Mouse (Mus musculus): ENCODE data around the gene Eya2.

Gene Eya2

DNA sequence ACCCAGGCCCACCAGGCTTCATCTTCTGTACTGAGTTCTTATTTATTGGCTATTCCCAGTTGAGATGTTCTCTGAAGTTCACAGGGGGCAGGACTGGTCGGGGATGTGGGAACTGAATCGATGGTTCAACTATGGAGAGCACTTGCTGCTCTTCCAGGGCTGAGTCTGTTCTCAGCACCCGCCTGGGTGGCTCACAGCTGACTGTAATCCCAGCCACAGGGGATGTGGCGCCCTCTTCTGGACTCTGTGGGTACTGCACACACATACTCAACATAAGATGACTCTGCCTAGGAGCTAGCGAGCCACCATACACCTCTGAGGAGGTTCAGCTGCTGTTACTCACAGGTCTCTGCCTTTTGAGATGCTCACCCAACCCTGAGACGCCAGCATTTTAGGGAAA, 121.9 kb downstream of the Eya2 start:
- no peak for DNase-seq (ENCODE audit: low spot score in 2 of 2)

- no peak for DNase-seq (ENCODE audit: low spot score in 2 of 2)
These were observed 122.6 kb downstream of the Eya2 start for GRCm38 (mm10) chr2:165717182-165718176.

- DNase-seq (ENCODE audit: low spot score in 2 of 2): no peak
These were observed 124.5 kb downstream of the Eya2 start for GRCm38 (mm10) chr2:165719382-165719781.

- DNase-seq (ENCODE audit: low spot score in 2 of 2): no peak
These were observed 127.1 kb downstream of the Eya2 start for GRCm38 (mm10) chr2:165721941-165722340.

DNA sequence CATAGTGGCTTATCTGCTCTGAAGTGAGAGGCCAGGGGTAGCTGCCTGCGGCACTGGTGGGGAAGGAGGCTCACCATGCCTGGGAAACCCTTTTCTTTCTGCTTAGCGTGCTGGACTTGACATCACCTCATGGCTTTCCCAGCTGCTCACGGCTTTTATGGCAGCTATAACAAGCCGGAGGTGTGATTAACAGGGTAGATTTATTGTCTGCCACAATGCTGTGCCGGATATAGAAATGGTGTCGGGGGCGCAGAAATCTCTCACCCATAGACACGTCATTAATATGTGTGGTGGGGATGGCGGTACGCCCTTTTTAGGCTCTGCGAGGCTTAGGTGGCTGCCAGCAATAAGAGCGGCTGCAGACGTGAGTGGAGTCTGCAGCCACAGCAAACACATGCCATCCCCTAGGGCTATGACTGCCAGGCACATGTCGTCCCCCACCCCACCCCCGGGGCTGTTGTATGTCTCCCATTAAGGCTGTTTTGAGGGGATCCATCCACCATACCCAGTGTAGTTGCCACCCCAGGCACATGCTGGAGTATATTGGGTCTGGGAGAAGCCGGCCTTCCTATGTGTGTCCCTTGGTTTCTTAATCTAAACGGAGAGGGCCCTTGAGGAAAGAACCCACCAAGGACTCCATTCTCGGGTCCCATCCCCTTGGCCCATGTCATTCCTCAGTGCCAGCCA, 137.9 kb downstream of the Eya2 start:
- no peak for DNase-seq (ENCODE audit: low spot score in 2 of 2)

DNA sequence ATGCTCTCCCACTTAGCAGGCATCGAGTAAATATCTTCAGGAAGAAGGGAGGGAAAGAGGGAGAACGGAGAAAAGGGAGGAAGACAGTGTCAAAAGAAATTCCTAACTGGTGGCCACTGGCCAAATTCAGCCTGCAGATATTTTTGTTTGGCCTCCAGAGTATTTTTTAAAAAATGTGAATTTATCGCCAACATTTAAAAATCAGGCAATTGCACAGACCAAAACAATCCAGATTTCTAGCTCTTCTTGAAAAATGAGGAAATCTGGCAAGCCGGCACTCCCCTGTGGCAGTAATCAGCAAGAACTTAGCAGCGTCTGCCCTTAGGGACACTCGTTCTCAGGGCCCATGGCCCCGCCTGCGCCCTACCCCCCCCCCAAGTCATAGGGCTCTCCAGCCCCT, 138.9 kb downstream of the Eya2 start:
- no peak for DNase-seq (ENCODE audit: low spot score in 2 of 2)

DNA sequence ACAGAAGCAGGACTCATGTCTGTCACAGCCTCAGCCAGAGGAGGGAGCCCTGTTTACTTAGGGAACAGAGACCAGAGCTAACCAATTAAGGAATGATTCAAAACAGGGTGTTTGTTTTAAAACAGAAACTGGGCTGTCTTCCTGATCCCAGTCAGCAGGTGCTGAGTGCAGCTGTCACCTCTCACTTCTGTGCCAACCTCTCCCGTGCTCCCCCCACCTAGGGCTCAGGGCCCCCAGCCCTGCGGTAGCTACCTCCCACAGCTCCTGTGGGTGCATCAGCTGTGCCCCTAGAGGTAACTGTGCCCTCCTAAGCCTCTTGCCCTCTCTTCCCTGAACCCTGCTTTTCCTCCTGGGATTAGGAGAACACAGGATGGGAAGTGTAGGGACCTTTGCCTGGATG, 141.5 kb downstream of the Eya2 start:
- DNase-seq (ENCODE audit: low spot score in 2 of 2): no peak

DNA sequence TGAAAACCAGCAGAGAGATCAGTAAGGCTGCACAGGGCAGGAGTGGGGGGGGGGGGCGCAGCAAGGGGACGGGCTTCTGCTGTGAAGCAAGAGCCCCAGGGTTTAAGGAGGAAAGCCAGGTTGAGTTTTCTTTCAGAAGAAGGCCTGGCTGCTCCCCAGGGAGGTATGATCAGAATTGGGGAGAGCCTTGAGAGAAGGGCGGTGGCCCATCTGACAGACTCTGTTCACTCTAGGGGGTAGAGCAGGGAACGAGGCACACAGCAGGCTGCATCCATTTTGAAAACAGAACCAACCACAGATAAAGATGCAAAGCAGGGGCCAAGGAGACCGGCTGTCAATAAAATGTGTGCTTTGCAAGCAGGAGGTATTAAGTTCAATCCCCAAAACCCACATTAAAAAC, 145.5 kb downstream of the Eya2 start:
- no peak for DNase-seq (ENCODE audit: low spot score in 2 of 2)

GRCm38 (mm10) chr2:165740982-165741381, 146.2 kb downstream of the Eya2 start:
- DNase-seq (ENCODE audit: low spot score in 2 of 2): no peak

DNA sequence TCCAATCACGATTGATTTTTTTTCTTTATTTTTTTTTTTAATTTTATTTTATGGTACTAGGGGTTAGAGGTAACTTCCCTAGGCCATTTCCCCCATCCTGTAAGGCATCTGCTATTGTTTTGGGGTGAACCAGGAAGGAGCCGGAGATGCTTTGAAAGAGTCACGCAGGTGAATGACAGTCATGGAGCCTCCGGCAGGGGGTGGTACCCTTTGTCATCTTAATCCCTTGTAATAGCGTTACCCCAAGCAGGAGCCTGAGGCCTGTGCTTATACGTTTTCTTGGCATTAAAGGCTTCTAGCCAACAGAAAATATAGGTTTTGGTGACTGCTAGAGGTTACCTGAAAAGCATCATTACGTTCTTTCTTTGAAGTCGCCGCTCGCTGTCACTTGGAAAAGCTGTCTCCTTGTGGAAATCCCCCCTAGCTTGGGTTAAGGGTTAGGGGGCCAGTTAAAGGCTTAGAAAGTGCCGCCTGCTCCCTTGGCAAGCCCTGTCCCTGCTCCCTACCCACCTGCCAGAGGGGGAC, 146.8 kb downstream of the Eya2 start:
- DNase-seq (ENCODE audit: low spot score in 2 of 2): no peak

- DNase-seq (ENCODE audit: low spot score in 2 of 2): no peak
These were observed 147.5 kb downstream of the Eya2 start for GRCm38 (mm10) chr2:165742210-165742786.

- DNase-seq (ENCODE audit: low spot score in 2 of 2): no peak
These were observed 150.7 kb downstream of the Eya2 start for GRCm38 (mm10) chr2:165745306-165746098.

DNA sequence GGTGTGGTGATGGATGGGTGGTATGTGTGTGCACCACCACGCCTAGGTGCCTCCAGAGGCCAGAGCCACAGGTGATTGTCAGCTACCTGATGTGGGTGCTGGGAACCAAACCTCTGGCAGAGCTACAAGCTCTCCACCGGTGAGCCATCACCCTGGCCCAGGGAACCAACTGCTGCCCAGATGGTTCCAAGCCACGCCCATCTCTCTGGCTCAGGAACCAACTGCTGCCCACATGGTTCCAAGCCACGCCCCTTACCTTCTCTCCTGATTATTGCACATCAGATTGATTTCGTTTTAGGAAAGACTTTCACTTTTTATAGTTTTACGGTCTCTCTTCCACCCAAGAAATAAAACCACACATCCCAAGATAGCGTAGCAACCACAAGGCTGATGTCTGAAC, 153.1 kb downstream of the Eya2 start:
- DNase-seq (ENCODE audit: low spot score in 2 of 2): no peak

DNA sequence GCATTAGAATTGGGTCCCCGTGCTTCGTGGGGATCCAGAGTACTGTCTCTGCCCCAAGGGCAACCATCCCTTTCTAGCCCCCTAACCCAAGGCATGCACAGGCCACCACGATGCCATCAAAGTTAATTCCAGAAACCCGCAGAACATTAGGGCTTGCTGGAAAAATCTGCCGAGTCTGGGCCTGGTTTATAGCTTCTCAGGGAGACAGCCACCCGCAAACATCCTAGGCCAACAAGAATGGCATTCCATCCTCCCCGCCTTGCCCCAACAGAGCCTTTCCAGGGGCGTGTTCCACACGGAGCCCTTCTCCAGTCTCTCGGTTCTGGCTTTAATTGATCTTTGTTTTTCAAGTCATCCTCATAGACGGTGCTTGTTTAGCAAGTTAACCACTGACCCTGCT, 153.6 kb downstream of the Eya2 start:
- no peak for DNase-seq (ENCODE audit: low spot score in 2 of 2)

DNA sequence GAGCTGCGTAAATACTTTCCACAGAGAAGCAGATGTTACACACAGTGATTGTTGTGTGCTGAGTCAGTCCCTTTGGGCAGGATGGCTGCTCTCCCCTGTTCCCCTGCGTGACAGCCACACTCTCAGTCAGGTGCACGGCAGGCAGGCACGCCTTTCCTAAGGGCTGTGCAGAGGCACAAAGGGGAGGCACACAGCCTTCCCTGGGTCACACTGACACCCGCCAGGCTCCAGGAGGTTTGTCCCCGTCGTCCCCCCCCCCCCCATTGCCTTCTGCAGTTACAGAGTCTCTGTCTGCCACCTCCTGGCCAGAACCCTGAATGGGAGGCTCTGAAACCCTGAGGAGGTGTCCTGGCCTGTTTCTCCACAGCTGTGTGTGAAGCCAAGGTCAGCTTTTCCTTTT, 156.2 kb downstream of the Eya2 start:
- DNase-seq (ENCODE audit: low spot score in 2 of 2): no peak

- DNase-seq (ENCODE audit: low spot score in 2 of 2): no peak
These were observed 157.9 kb downstream of the Eya2 start for GRCm38 (mm10) chr2:165752704-165753103.

- no peak for DNase-seq (ENCODE audit: low spot score in 2 of 2)
These were observed 163.0 kb downstream of the Eya2 start for GRCm38 (mm10) chr2:165757799-165758198.

GRCm38 (mm10) chr2:165758534-165758933, 163.7 kb downstream of the Eya2 start:
- no peak for DNase-seq (ENCODE audit: low spot score in 2 of 2)

GRCm38 (mm10) chr2:165759421-165759985, 164.7 kb downstream of the Eya2 start:
- no peak for DNase-seq (ENCODE audit: low spot score in 2 of 2)

DNA sequence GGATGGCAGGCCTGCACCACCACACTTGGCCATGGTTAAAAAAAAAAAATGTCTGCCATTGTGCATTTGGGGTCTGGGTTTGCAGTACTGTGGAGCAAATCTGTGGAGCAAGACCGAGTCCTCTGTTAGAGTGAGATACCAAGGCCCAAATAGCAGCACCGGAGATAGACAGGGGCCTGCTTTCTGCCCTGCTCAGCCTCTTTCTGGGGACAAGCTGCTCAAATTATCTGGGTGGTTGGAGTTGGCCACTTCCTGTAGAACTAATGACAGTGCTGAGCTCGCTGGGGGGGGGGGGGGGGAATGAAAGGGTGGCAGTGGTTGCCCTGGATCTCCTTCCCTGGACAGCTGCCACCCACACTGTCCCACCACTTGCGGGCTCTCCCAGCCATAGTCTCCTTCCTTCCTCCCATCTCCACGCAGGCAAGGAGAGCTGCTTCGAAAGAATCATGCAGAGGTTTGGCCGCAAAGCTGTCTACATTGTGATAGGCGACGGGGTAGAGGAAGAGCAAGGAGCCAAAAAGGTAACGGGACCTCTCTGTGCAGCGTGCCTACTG, 174.1 kb downstream of the Eya2 start:
- no peak for DNase-seq (ENCODE audit: low spot score in 2 of 2)

- no peak for DNase-seq (ENCODE audit: low spot score in 2 of 2)
These were observed 174.6 kb downstream of the Eya2 start for GRCm38 (mm10) chr2:165769375-165769948.

Measured in spleen, postnatal 4 days (tissue).